8 mouse cellular contexts compared by ENCODE assay signal in the genomic region with DNA sequence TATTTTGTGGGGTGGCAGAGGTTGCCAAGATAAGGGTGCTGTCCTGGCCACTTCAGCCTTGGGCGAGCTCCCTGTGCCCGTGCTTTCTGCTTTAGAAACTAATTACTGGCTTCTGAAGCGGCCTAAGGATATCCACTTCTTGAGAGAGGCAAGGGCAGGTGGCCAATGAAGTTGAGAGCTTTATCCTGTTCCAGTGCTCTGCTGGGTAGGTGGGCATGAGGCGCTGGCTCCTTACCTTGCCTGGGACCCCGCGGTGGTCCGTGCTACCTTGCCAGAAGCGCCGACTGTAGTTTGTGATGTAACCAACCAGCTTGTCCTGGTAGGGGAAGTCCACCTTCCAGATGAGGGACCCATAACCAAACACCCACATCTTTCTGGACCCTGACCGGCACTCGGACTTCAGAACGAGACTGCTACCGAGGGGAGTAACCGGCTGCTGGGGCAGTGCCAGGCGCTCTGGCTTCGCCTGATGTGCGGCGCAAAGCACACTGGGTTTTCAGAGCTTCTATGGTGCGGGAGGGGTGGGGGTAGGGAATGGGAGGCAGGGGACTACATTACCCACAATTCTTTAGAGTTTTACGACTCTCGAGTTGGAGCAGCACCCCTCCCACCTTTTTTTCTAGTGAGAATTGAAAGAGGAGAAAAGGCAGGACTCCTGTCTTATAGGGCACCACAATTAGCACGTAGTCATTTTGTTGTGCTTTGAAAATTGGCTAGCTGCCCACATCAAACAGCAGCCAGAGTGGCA. TPM values are rescaled to one million over a fixed set of nuclear protein-coding genes. Genes with fewer than 3 reads are reported as not detected.
A peak's percentile ranks its signal among the peaks of the same experiment; 100 is the strongest.
DNase-seq lines count a peak whose midpoint lies in the region; ATAC-seq and TF ChIP-seq lines count a peak whose summit lies in the region.

Chac2 (minus strand) TSS at position 474 of the 748 bp plus-strand sequence.

- no peak for TF ChIP-seq CTCF in G1E (IDR thresholded peaks at IDR 0.05; ENCODE audit: low read depth, low read length)
- TF ChIP-seq CTCF in layer of hippocampus, adult 2 months (conservative IDR thresholded peaks at IDR 0.05) = no peak
- TF ChIP-seq CTCF in lung, embryonic 14.5 days (IDR thresholded peaks at IDR 0.05; ENCODE audit: low read depth) = no peak
- no peak for TF ChIP-seq CTCF in olfactory bulb, adult 2 months (IDR thresholded peaks at IDR 0.05; ENCODE audit: insufficient read depth, low read depth, low read length)
- TF ChIP-seq CTCF in thymus, adult 2 months (IDR thresholded peaks at IDR 0.05; ENCODE audit: borderline replicate concordance, control insufficient read depth, extremely low read depth, insufficient read depth, low read length, poor library complexity) = no peak

- H3K27me3 ChIP-seq in G1E (ENCODE audit: insufficient read depth, low read length) = no peaks in the 10 kb centered on the region
- no peaks in the 10 kb centered on the region for H3K27me3 ChIP-seq in forebrain, embryonic 16.5 days (replicated peaks; ENCODE audit: control insufficient read depth, insufficient read depth, low read length)
- no peaks in the 10 kb centered on the region for H3K27me3 ChIP-seq in lung, embryonic 14.5 days (ENCODE audit: insufficient read depth, low read length)
- H3K27me3 ChIP-seq in thymus, adult 2 months (ENCODE audit: control insufficient read depth, insufficient read depth, low read length) = no peaks in the 10 kb centered on the region

- peak; percentile 57 for DNase-seq in G1E (ENCODE audit: low spot score)
- DNase-seq in cerebellum, adult 18-20 months = peak; percentile 82 to 85
- peak; percentile 78 to 80 for DNase-seq in heart, postnatal 36 days
- peak; percentile 85 to 89 for DNase-seq in layer of hippocampus, adult 2 months (ENCODE audit: low spot score in 2 of 2)
- DNase-seq in lung, embryonic 14.5 days = peak; percentile 91
- DNase-seq in thymus, adult 2 months = peak; percentile 71

- ATAC-seq in G1E (ENCODE audit: extremely low read depth, insufficient number of reproducible peaks, low FRiP score, poor library complexity, severe bottlenecking) = peak; percentile 84
- ATAC-seq in forebrain, embryonic 16.5 days = peak; percentile 98
- ATAC-seq in lung, embryonic 14.5 days (ENCODE audit: insufficient read depth) = peak; percentile 99

- peaks cover 7% of the 10 kb centered on the region for H3K4me1 ChIP-seq in G1E (ENCODE audit: insufficient read depth, low read depth, low read length)
- H3K4me1 ChIP-seq in forebrain, embryonic 16.5 days (replicated peaks; ENCODE audit: control insufficient read depth, insufficient read depth, low read length) = peaks cover 6% of the 10 kb centered on the region
- no peaks in the 10 kb centered on the region for H3K4me1 ChIP-seq in lung, embryonic 14.5 days (ENCODE audit: insufficient read depth)
- H3K4me1 ChIP-seq in olfactory bulb, adult 2 months (ENCODE audit: control insufficient read depth, insufficient read depth, low read length) = no peaks in the 10 kb centered on the region
- peaks cover 3% of the 10 kb centered on the region for H3K4me1 ChIP-seq in thymus, adult 2 months (replicated peaks; ENCODE audit: control insufficient read depth, insufficient read depth, low read length)

- peak within 1 kb of the TSS; percentile 80 for H3K4me3 ChIP-seq in G1E (ENCODE audit: low read depth, low read length)
- H3K4me3 ChIP-seq in forebrain, embryonic 16.5 days (replicated peaks; ENCODE audit: low read length) = peak within 1 kb of the TSS; percentile 54
- H3K4me3 ChIP-seq in layer of hippocampus, adult 2 months = peak within 1 kb of the TSS; percentile 92
- H3K4me3 ChIP-seq in lung, embryonic 14.5 days (ENCODE audit: low read depth, low read length) = peak within 1 kb of the TSS; percentile 56
- H3K4me3 ChIP-seq in olfactory bulb, adult 2 months (ENCODE audit: insufficient read depth, low read depth, low read length) = peak within 1 kb of the TSS; percentile 56
- peak within 1 kb of the TSS; percentile 70 for H3K4me3 ChIP-seq in thymus, adult 2 months (ENCODE audit: control insufficient read depth, insufficient read depth, low read length)

- peak within 1 kb of the TSS; percentile 62 for H3K27ac ChIP-seq in forebrain, embryonic 16.5 days (ENCODE audit: low read length)
- peak within 1 kb of the TSS; percentile 94 for H3K27ac ChIP-seq in layer of hippocampus, adult 2 months
- peak within 1 kb of the TSS; percentile 62 for H3K27ac ChIP-seq in lung, embryonic 14.5 days (ENCODE audit: low read depth)
- H3K27ac ChIP-seq in olfactory bulb, adult 2 months (ENCODE audit: insufficient read depth, low read depth, low read length) = peak within 1 kb of the TSS; percentile 5; the same call in 1 of the 2 replicates
- H3K27ac ChIP-seq in thymus, adult 2 months (ENCODE audit: control insufficient read depth, insufficient read depth, low read length) = peak within 1 kb of the TSS; percentile 70

- H3K9ac ChIP-seq in forebrain, embryonic 16.5 days (replicated peaks; ENCODE audit: low read depth, low read length) = peak within 1 kb of the TSS; percentile 65
- H3K9ac ChIP-seq in lung, embryonic 14.5 days = peak within 1 kb of the TSS; percentile 80

- no peaks in the 10 kb centered on the region for H3K9me3 ChIP-seq in G1E (replicated peaks)
- H3K9me3 ChIP-seq in forebrain, embryonic 16.5 days (ENCODE audit: control insufficient read depth, low read length) = no peaks in the 10 kb centered on the region
- no peaks in the 10 kb centered on the region for H3K9me3 ChIP-seq in lung, embryonic 14.5 days (ENCODE audit: low read depth, low read length)

- H3K36me3 ChIP-seq in G1E (replicated peaks) = peaks cover 9% of the 10 kb centered on the region
- H3K36me3 ChIP-seq in forebrain, embryonic 16.5 days (ENCODE audit: control insufficient read depth, insufficient read depth) = no peaks in the 10 kb centered on the region
- no peaks in the 10 kb centered on the region for H3K36me3 ChIP-seq in lung, embryonic 14.5 days (ENCODE audit: insufficient read depth)
- no peaks in the 10 kb centered on the region for H3K36me3 ChIP-seq in thymus, adult 2 months (ENCODE audit: control insufficient read depth, insufficient read depth, low read length)

- under 1% methylated on average over 22 of the region's 22 CpGs for WGBS in forebrain, embryonic 16.5 days
- under 1% methylated on average over 22 of the region's 22 CpGs for WGBS in lung, embryonic 14.5 days
- WGBS in olfactory bulb, adult 2 months = under 1% methylated on average over 22 of the region's 22 CpGs
- WGBS in thymus, adult 2 months = 2% methylated on average over 22 of the region's 22 CpGs

- peak within 1 kb of the TSS; percentile 70 for H3K4me2 ChIP-seq in forebrain, embryonic 16.5 days (ENCODE audit: low read length)
- H3K4me2 ChIP-seq in lung, embryonic 14.5 days = peak within 1 kb of the TSS; percentile 76

- intact Hi-C loops in heart, postnatal 36 days (cut with DNase I) = loop anchor here (2.0 kb wide), 1 partner anchor 31 kb away; the partner anchor contains the start of gene Erlec1

- peak; percentile 68 for TF ChIP-seq POLR2A in olfactory bulb, adult 2 months (IDR thresholded peaks at IDR 0.05; ENCODE audit: insufficient read depth, low read depth, low read length)
- peak; percentile 40; the same call in 1 of the 2 replicates for TF ChIP-seq POLR2A in thymus, adult 2 months (IDR thresholded peaks at IDR 0.05; ENCODE audit: control insufficient read depth, extremely low read depth, insufficient read depth, low read length, poor library complexity)

RNA-seq across cellular contexts. Expression of gene Chac2, which starts in this region (rescaled TPM):
- 16.0 and 18.1 TPM in 2 replicates for total RNA-seq in G1E (2014; fragmentation: Nextera tagmentation)
- total RNA-seq in G1E (2017) = 43.1 and 56.1 TPM in 2 replicates
- polyA plus RNA-seq in G1E (2012) = 1.6 and 3.2 TPM in 2 replicates
- 26.0 and 28.1 TPM in 2 replicates for polyA plus RNA-seq in forebrain, embryonic 16.5 days (2015; fragmentation: Nextera tagmentation; extraction: Ambion mirVana)
- 10 to 100 TPM; 18.9 to 27.6 TPM for total RNA-seq in heart, postnatal 36 days (2021)
- total RNA-seq in layer of hippocampus, adult 2 months (2021) = 10 to 100 TPM; 12.7 to 14.6 TPM
- 12.6 and 14.4 TPM in 2 replicates for polyA plus RNA-seq in lung, embryonic 14.5 days (2014; fragmentation: Nextera tagmentation; extraction: Ambion mirVana)
- polyA plus RNA-seq in olfactory bulb, adult 2 months (2012; ENCODE audit: insufficient read depth, insufficient read length, low replicate concordance, missing spikeins) = not detected in 2 replicates
- polyA plus RNA-seq in thymus, adult 2 months (2012; rRNA removed) = 2.3 and 3.2 TPM in 2 replicates

Comparison
In these comparisons a context has a peak if more than half of its experiments do, and no peak if none do; other contexts are left out.
1. Peak in every context shown above with its lines: DNase-seq, ATAC-seq, H3K4me3 ChIP-seq and H3K27ac ChIP-seq.
2. H3K27ac ChIP-seq: peak in every context shown above with its lines; median percentile 94 in layer of hippocampus, adult 2 months; 70 in thymus, adult 2 months; 62 in forebrain, embryonic 16.5 days; 62 in lung, embryonic 14.5 days; 5 in olfactory bulb, adult 2 months.